25 mouse cellular contexts compared by ENCODE assay signal in genomic region chr9:22216705-22217104, GRCm38 (mm10). TPM values are rescaled to one million over a fixed set of nuclear protein-coding genes. Genes with fewer than 3 reads are reported as not detected.
A peak's percentile ranks its signal among the peaks of the same experiment; 100 is the strongest.
DNase-seq lines count a peak whose midpoint lies in the region; ATAC-seq and TF ChIP-seq lines count a peak whose summit lies in the region.
"Had no signal": no experiment of that assay in that cellular context is flagged by ENCODE, and none has a peak within 500 bp of the region (broad histone marks: within the 10 kb centered on the region; RNA-seq: fewer than 3 reads in every experiment).

No protein-coding gene starts in this region.

- TF ChIP-seq RAD21 in CH12.LX (IDR thresholded peaks at IDR 0.05; ENCODE audit: low read depth, low read length), result no peak

- no peak overlapping the region for H3K4me3 ChIP-seq in CH12.LX (replicated peaks in 1 of 3; ENCODE audit: low read depth in 2 of 3, low read length in 2 of 3, poor library complexity in 1 of 3)
- H3K4me3 ChIP-seq in stomach, postnatal 0 days (ENCODE audit: low read depth, low read length), result no peak overlapping the region
- H3K4me3 ChIP-seq: embryonic facial prominence, embryonic 13.5 days; embryonic facial prominence, embryonic 15.5 days; erythroblast, embryonic 14.5 days; forebrain, embryonic 13.5 days had no signal

- no peaks in the 10 kb centered on the region for H3K9me3 ChIP-seq in CH12.LX (replicated peaks; ENCODE audit: low read length)
- H3K9me3 ChIP-seq in stomach, postnatal 0 days (ENCODE audit: control insufficient read depth, low read length), result no peaks in the 10 kb centered on the region
- H3K9me3 ChIP-seq: embryonic facial prominence, embryonic 13.5 days; embryonic facial prominence, embryonic 15.5 days; forebrain, embryonic 13.5 days had no signal

- H3K36me3 ChIP-seq in CH12.LX (replicated peaks in 1 of 2; ENCODE audit: control insufficient read depth in 1 of 2, insufficient read depth in 1 of 2, low read length in 1 of 2), result no peaks in the 10 kb centered on the region
- H3K36me3 ChIP-seq in stomach, postnatal 0 days (ENCODE audit: control insufficient read depth, insufficient read depth, low read length), result no peaks in the 10 kb centered on the region
- H3K36me3 ChIP-seq: embryonic facial prominence, embryonic 13.5 days; embryonic facial prominence, embryonic 15.5 days; G1E had no signal

- H3K27ac ChIP-seq in CH12.LX (ENCODE audit: insufficient read depth, low read depth), result no peak overlapping the region
- H3K27ac ChIP-seq in stomach, postnatal 0 days (replicated peaks), result no peak overlapping the region; the same call in 1 of the 2 replicates
- H3K27ac ChIP-seq: embryonic facial prominence, embryonic 13.5 days; embryonic facial prominence, embryonic 15.5 days; forebrain, embryonic 13.5 days had no signal

- dilution Hi-C loops in CH12.LX (cut with MboI; ENCODE audit: extremely low pct_ligation_motif_present, extremely low pct_unique_long_range_greater_than_20kb, low sequenced_read_pairs), result no loop called here

- peaks cover 2 to 13% of the 10 kb centered on the region in 2 experiments; a peak in 3 of 4 replicates for H3K4me1 ChIP-seq in CH12.LX (ENCODE audit: control insufficient read depth in 1 of 2, insufficient read depth in 2 of 2)
- no peaks in the 10 kb centered on the region for H3K4me1 ChIP-seq in stomach, postnatal 0 days (replicated peaks; ENCODE audit: control insufficient read depth, insufficient read depth)
- H3K4me1 ChIP-seq: embryonic facial prominence, embryonic 13.5 days; embryonic facial prominence, embryonic 15.5 days; forebrain, embryonic 13.5 days had no signal

- no peak overlapping the region for H3K4me2 ChIP-seq in CH12.LX (ENCODE audit: insufficient read depth, low read depth, poor library complexity, severe bottlenecking)
- H3K4me2 ChIP-seq in stomach, postnatal 0 days (replicated peaks; ENCODE audit: low read depth), result no peak overlapping the region
- H3K4me2 ChIP-seq: embryonic facial prominence, embryonic 13.5 days; embryonic facial prominence, embryonic 15.5 days; forebrain, embryonic 13.5 days had no signal

- H3K27me3 ChIP-seq in CH12.LX (replicated peaks) (peaks cover under 1% of the 10 kb centered on the region), Patski (no peaks in the 10 kb centered on the region)
- H3K27me3 ChIP-seq in stomach, postnatal 0 days (ENCODE audit: control insufficient read depth, insufficient read depth, low read length), result no peaks in the 10 kb centered on the region
- H3K27me3 ChIP-seq: embryonic facial prominence, embryonic 13.5 days; embryonic facial prominence, embryonic 15.5 days; forebrain, embryonic 13.5 days had no signal

- peak; percentile 49 for ATAC-seq in Patski
- no peak for ATAC-seq in stomach, postnatal 0 days (ENCODE audit: low FRiP score, low TSS enrichment)
- ATAC-seq: CD4-positive, CD25-positive, alpha-beta regulatory T cell, adult 4 months; forebrain, embryonic 13.5 days; forebrain, embryonic 16.5 days had no signal

- WGBS in stomach, postnatal 0 days, result 54% methylated on average over 3 of the region's 3 CpGs

- CTCF ChIA-PET in Patski (lab: Charles Lee), result no interaction called here

- TF ChIP-seq CTCF in CH12.LX (conservative IDR thresholded peaks at IDR 0.05 in 1 of 2, IDR thresholded peaks at IDR 0.05 in 1 of 2; ENCODE audit: low read depth in 2 of 2, low read length in 2 of 2) (no peak), Patski (IDR thresholded peaks at IDR 0.05) (peak; percentile 6)
- TF ChIP-seq CTCF in stomach, postnatal 0 days (IDR thresholded peaks at IDR 0.05; ENCODE audit: low read depth), result no peak

- no peak for TF ChIP-seq POLR2A in CH12.LX (IDR thresholded peaks at IDR 0.05; ENCODE audit: low read depth, low read length)

- in situ Hi-C loops in CH12.LX (cut with MboI; ENCODE audit: low pct_ligation_motif_present, low pct_unique_long_range_greater_than_20kb, low sequenced_read_pairs), result loop anchor here (10.0 kb wide), 1 partner anchor 62 kb away; the partner anchor contains the start of gene Pigyl
- in situ Hi-C loops in Patski (cut with MboI; ENCODE audit: low pct_unique_long_range_greater_than_20kb), result no loop called here

- peak; percentile 39; the same call in 1 of the 2 replicates for TF ChIP-seq EP300 in CH12.LX (IDR thresholded peaks at IDR 0.05; ENCODE audit: low read length)
- no peak for TF ChIP-seq EP300 in stomach, postnatal 0 days (optimal IDR thresholded peaks at IDR 0.05)

- DNase-seq in CH12.LX (ENCODE audit: extremely low read depth), result peak; percentile 32
- peak; percentile 67 for DNase-seq in Patski (ENCODE audit: low read depth, low spot score)
- peak; percentile 58 for DNase-seq in ZHBTc4 (ENCODE audit: low read depth, low spot score)
- no peak for DNase-seq in left cerebral cortex, postnatal 25 days (ENCODE audit: low spot score in 2 of 2)
- DNase-seq in stomach, postnatal 0 days (ENCODE audit: low spot score), result no peak
- DNase-seq: adrenal gland, adult 2 months; adrenal gland, postnatal 10 days; adrenal gland, postnatal 25 days; B cell, adult 2 months; cerebellum, adult 11 months; cerebellum, adult 18-20 months; cerebellum, adult 8-10 months; cerebellum, adult 9-11 months; cerebellum, postnatal 14 days; cerebellum, postnatal 36 days; embryo, embryonic 11 days had no signal

- POLR2A ChIA-PET in Patski (lab: Charles Lee), result no interaction called here

- intact Hi-C loops in left cerebral cortex, postnatal 25 days (cut with DNase I), result no loop called here

- H3K79me2 ChIP-seq in CH12.LX (replicated peaks; ENCODE audit: control insufficient read depth, extremely low read depth, insufficient read depth, poor library complexity, severe bottlenecking), result no peaks in the 10 kb centered on the region

- no peak overlapping the region for H3K9ac ChIP-seq in CH12.LX (ENCODE audit: insufficient read depth, low read depth)
- H3K9ac ChIP-seq in stomach, postnatal 0 days (ENCODE audit: low read length), result no peak overlapping the region
- H3K9ac ChIP-seq: embryonic facial prominence, embryonic 13.5 days; embryonic facial prominence, embryonic 15.5 days; forebrain, embryonic 13.5 days had no signal

TF ChIP-seq in CH12.LX, 34 proteins besides CTCF, POLR2A, EP300 and RAD21:
- 0 out of 2 replicates have a peak, but pooled peaks have one; percentile 40 for TF ChIP-seq MAX (IDR thresholded peaks at IDR 0.05; ENCODE audit: low read length)
- no peak for TF ChIP-seq MYC (IDR thresholded peaks at IDR 0.05; ENCODE audit: low read depth, low read length)
- 0 out of 2 replicates have a peak, but pooled peaks have one; percentile 16 for TF ChIP-seq TCF12 (IDR thresholded peaks at IDR 0.05; ENCODE audit: low read depth, low read length)
- TF ChIP-seq ZKSCAN1 (IDR thresholded peaks at IDR 0.05; ENCODE audit: borderline replicate concordance, low read depth, low read length), result no peak
- peak; percentile 31; the same call in 1 of the 2 replicates for TF ChIP-seq IRF4 (IDR thresholded peaks at IDR 0.05; ENCODE audit: low read depth, low read length)
- TF ChIP-seq ELF1 (IDR thresholded peaks at IDR 0.05; ENCODE audit: low read depth, low read length), result 0 out of 2 replicates have a peak, but pooled peaks have one; percentile 12
- TF ChIP-seq NRF1 (IDR thresholded peaks at IDR 0.05; ENCODE audit: low read depth, low read length), result no peak
- no peak for TF ChIP-seq MXI1 (IDR thresholded peaks at IDR 0.05; ENCODE audit: low read depth, low read length)
- no peak; the same call in 1 of the 2 replicates for TF ChIP-seq USF2 (conservative IDR thresholded peaks at IDR 0.05; ENCODE audit: low read depth, low read length)
- TF ChIP-seq BHLHE40 (IDR thresholded peaks at IDR 0.05; ENCODE audit: low read depth, low read length), result peak; percentile 66
- TF ChIP-seq MAZ (IDR thresholded peaks at IDR 0.05; ENCODE audit: low read depth, low read length), result no peak
TF ChIP-seq in CH12.LX: peak in this region for 5.

RNA-seq across cellular contexts. Expression of gene Zfp809, which starts 8.8 kb away (rescaled TPM):
- total RNA-seq in CH12.LX (2012; rRNA removed) (14.0 and 14.2 TPM in 2 replicates), CH12.LX (2014; rRNA removed) (11.4 and 13.9 TPM in 2 replicates)
- polyA plus RNA-seq in CH12.LX (2012; ENCODE audit: insufficient read length, low read depth) (23.8 and 24.1 TPM in 2 replicates), Patski (2021) (32.9 TPM)
- total RNA-seq in left cerebral cortex, postnatal 25 days (2021), result 10 to 100 TPM; 18.4 to 22.4 TPM
- 12.2 and 12.9 TPM in 2 replicates for polyA plus RNA-seq in stomach, postnatal 0 days (2015; fragmentation: Nextera tagmentation; extraction: Ambion mirVana)

RNA-seq across cellular contexts. Expression of gene Zfp872, which starts 28.8 kb away (rescaled TPM):
- total RNA-seq in CH12.LX (2012; rRNA removed), result not detected in 2 replicates
- not detected in 2 replicates for total RNA-seq in CH12.LX (2014; rRNA removed)
- polyA plus RNA-seq in CH12.LX (2012; ENCODE audit: insufficient read length, low read depth), result not detected in 2 replicates
- polyA plus RNA-seq in Patski (2021), result not detected
- total RNA-seq in left cerebral cortex, postnatal 25 days (2021), result not detected
- 0.47 and 0.61 TPM in 2 replicates for polyA plus RNA-seq in stomach, postnatal 0 days (2015; fragmentation: Nextera tagmentation; extraction: Ambion mirVana)
- total RNA-seq: common myeloid progenitor, adult 5-6 weeks had no signal
- polyA plus RNA-seq: CD4-positive, CD25-positive, alpha-beta regulatory T cell, adult 4 months; erythroblast, embryonic 14.5 days; frontal cortex, adult 2 months; G1E had no signal

RNA-seq across cellular contexts. Expression of gene Zfp599, which starts 43.0 kb away (rescaled TPM):
- total RNA-seq in CH12.LX (2012; rRNA removed), result 2.2 and 2.9 TPM in 2 replicates
- total RNA-seq in CH12.LX (2014; rRNA removed), result 2.3 and 2.4 TPM in 2 replicates
- polyA plus RNA-seq in CH12.LX (2012; ENCODE audit: insufficient read length, low read depth), result 1.7 and 2.1 TPM in 2 replicates
- polyA plus RNA-seq in Patski (2021), result 0.27 TPM
- 1 to 10 TPM; 3.4 to 4.2 TPM for total RNA-seq in left cerebral cortex, postnatal 25 days (2021)
- polyA plus RNA-seq in stomach, postnatal 0 days (2015; fragmentation: Nextera tagmentation; extraction: Ambion mirVana), result 1.2 and 1.4 TPM in 2 replicates
- polyA plus RNA-seq: erythroblast, embryonic 14.5 days had no signal

Comparison
In these comparisons a context has a peak if more than half of its experiments do, and no peak if none do; other contexts are left out.
1. DNase-seq: peak in CH12.LX (single experiment), Patski (single experiment) and ZHBTc4 (single experiment); none in left cerebral cortex, postnatal 25 days (0 of 2) and stomach, postnatal 0 days (single experiment).